Mouse (Mus musculus): ENCODE measurements at regions not wholly inside any gene's neighbourhood (a gene's known extent, or its start where the extent isn't known, plus 50 kb on each side); places are given as distances from the start of the nearest gene placed in this dataset.

DNA sequence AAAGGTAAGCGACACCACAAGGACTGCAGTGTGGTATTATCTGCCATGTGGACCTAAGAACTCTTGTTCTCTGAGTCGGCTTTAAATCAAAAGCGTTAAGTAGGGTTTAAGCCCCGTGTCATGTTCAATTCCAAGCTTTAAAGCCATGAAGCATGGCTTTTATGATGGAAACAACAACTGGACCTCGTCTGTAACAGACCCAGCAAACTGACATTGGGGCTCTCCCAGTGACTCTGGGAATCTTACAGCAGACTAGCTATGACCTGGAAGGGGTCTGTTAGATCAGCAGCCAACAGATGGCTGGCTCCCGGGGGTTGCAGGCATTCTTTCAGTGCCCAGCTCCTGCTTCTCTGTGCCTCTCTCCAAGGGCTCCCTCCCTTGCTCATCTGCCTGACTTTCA lies 197.8 kb downstream of the Wdr11 start:
- Histone ChIP-seq H3K9ac (ENCODE audit: insufficient read depth, low read depth) (no peak overlapping the region), H3K9me3 (replicated peaks; ENCODE audit: low read length) (no peaks in the 10 kb centered on the region), H3K27ac (ENCODE audit: insufficient read depth, low read depth) (no peak overlapping the region), H3K4me2 (ENCODE audit: insufficient read depth, low read depth, poor library complexity, severe bottlenecking) (no peak overlapping the region), H3K4me1 (ENCODE audit: control insufficient read depth in 1 of 2, insufficient read depth in 2 of 2) (no peaks in the 10 kb centered on the region), H3K79me2 (replicated peaks; ENCODE audit: control insufficient read depth, extremely low read depth, insufficient read depth, poor library complexity, severe bottlenecking) (no peaks in the 10 kb centered on the region), H3K27me3 (replicated peaks) (peaks cover 86% of the 10 kb centered on the region), H3K36me3 (replicated peaks in 1 of 2; ENCODE audit: control insufficient read depth in 1 of 2, insufficient read depth in 1 of 2, low read length in 1 of 2) (no peaks in the 10 kb centered on the region), H3K4me3 (replicated peaks in 1 of 3; ENCODE audit: low read depth in 2 of 3, low read length in 2 of 3, poor library complexity in 1 of 3) (no peak overlapping the region)
- DNase-seq (ENCODE audit: extremely low read depth), result no peak
- TF ChIP-seq IRF4 (IDR thresholded peaks at IDR 0.05; ENCODE audit: low read depth, low read length) (no peak), HCFC1 (IDR thresholded peaks at IDR 0.05; ENCODE audit: low read depth, low read length) (no peak), ETS1 (conservative IDR thresholded peaks at IDR 0.05; ENCODE audit: low read depth, low read length) (no peak), E2F4 (IDR thresholded peaks at IDR 0.05; ENCODE audit: insufficient replicate concordance, low read depth, low read length) (no peak), ZKSCAN1 (IDR thresholded peaks at IDR 0.05; ENCODE audit: borderline replicate concordance, low read depth, low read length) (no peak), RCOR1 (conservative IDR thresholded peaks at IDR 0.05; ENCODE audit: low read depth, low read length) (no peak), EP300 (IDR thresholded peaks at IDR 0.05; ENCODE audit: low read length) (no peak), GABPA (IDR thresholded peaks at IDR 0.05; ENCODE audit: insufficient replicate concordance, low read depth, low read length) (no peak), CHD2 (IDR thresholded peaks at IDR 0.05; ENCODE audit: low read length) (no peak), USF2 (conservative IDR thresholded peaks at IDR 0.05; ENCODE audit: low read depth, low read length) (no peak), CHD1 (IDR thresholded peaks at IDR 0.05; ENCODE audit: low read depth, low read length) (no peak), TBP (conservative IDR thresholded peaks at IDR 0.05; ENCODE audit: low read depth, low read length) (no peak), SMC3 (IDR thresholded peaks at IDR 0.05; ENCODE audit: low read depth, low read length) (no peak), ZMIZ1 (IDR thresholded peaks at IDR 0.05; ENCODE audit: low read depth, low read length) (no peak), MAFK (IDR thresholded peaks at IDR 0.05; ENCODE audit: insufficient replicate concordance, low read length) (no peak), BHLHE40 (IDR thresholded peaks at IDR 0.05; ENCODE audit: low read depth, low read length) (no peak), TCF12 (IDR thresholded peaks at IDR 0.05; ENCODE audit: low read depth, low read length) (no peak), POLR2AphosphoS2 (IDR thresholded peaks at IDR 0.05; ENCODE audit: low read depth, low read length) (no peak), ZNF384 (IDR thresholded peaks at IDR 0.05; ENCODE audit: low read depth, low read length) (no peak), POLR2A (IDR thresholded peaks at IDR 0.05; ENCODE audit: low read depth, low read length) (no peak)
- dilution Hi-C loops (cut with MboI; ENCODE audit: extremely low pct_ligation_motif_present, extremely low pct_unique_long_range_greater_than_20kb, low sequenced_read_pairs), result no loop called here
- in situ Hi-C loops (cut with MboI; ENCODE audit: low pct_ligation_motif_present, low pct_unique_long_range_greater_than_20kb, low sequenced_read_pairs), result no loop called here

DNA sequence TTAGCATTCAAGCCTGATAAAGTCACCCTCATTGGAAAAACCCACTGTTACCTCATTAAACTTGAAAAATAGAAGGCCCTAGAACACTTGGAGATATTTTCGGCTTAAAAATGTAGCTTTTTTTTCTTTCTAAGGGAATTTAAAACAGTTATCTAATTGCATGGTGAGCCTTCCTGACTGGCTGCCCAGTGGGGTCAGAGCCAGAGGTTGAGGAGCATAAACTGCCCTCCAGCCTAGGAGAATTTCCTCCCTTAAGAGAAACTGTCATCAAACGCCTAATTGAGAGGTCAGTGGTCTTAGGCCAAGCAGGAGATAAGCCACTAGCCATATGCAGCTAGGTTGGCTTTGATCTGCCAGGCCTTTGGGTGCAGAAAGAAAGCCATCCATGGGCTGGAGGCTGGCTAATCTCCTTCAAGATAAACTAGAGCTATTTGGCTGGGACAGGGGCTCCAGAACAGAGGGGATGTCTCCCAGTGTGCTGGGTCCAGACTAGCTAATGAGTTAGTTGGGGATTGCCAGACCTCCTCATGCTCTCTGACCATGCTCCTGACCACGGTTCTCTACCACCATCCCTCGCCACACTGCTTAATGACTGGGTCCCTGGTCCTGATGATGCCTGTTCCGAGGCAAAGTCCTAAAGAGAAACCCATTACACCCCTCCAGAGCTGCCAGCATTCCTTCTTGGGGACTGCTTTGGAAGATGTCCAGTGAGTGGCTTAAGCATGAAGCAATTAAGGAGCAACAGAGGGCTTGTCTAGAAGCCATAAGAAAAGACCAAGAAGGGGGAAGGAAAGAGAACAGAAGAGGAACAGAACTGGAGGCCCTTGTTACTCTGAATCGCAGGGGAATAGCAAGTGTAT lies 199.2 kb downstream of the Wdr11 start:
- no peak for DNase-seq (ENCODE audit: extremely low read depth)
- Histone ChIP-seq H3K27ac (ENCODE audit: insufficient read depth, low read depth) (no peak overlapping the region), H3K27me3 (replicated peaks) (peaks cover 86% of the 10 kb centered on the region), H3K4me2 (ENCODE audit: insufficient read depth, low read depth, poor library complexity, severe bottlenecking) (no peak overlapping the region), H3K9ac (ENCODE audit: insufficient read depth, low read depth) (no peak overlapping the region), H3K79me2 (replicated peaks; ENCODE audit: control insufficient read depth, extremely low read depth, insufficient read depth, poor library complexity, severe bottlenecking) (no peaks in the 10 kb centered on the region), H3K9me3 (replicated peaks; ENCODE audit: low read length) (no peaks in the 10 kb centered on the region), H3K4me1 (ENCODE audit: control insufficient read depth in 1 of 2, insufficient read depth in 2 of 2) (no peaks in the 10 kb centered on the region), H3K36me3 (replicated peaks in 1 of 2; ENCODE audit: control insufficient read depth in 1 of 2, insufficient read depth in 1 of 2, low read length in 1 of 2) (no peaks in the 10 kb centered on the region), H3K4me3 (replicated peaks in 1 of 3; ENCODE audit: low read depth in 2 of 3, low read length in 2 of 3, poor library complexity in 1 of 3) (no peak overlapping the region)
- dilution Hi-C loops (cut with MboI; ENCODE audit: extremely low pct_ligation_motif_present, extremely low pct_unique_long_range_greater_than_20kb, low sequenced_read_pairs), result no loop called here
- TF ChIP-seq IRF4 (IDR thresholded peaks at IDR 0.05; ENCODE audit: low read depth, low read length), result no peak
- TF ChIP-seq RAD21 (IDR thresholded peaks at IDR 0.05; ENCODE audit: low read depth, low read length), result no peak
- in situ Hi-C loops (cut with MboI; ENCODE audit: low pct_ligation_motif_present, low pct_unique_long_range_greater_than_20kb, low sequenced_read_pairs), result no loop called here

All from CH12.LX (cell line).